Mouse (Mus musculus) cerebellum, postnatal 10 days (tissue): Measurements from ENCODE around the gene Slc25a29.

Experiments
- DNase-seq, 2 experiments: peaks; one replicate each; pipeline ENCODE4 v3.0.0; 2021; ENCODE audit warnings: mixed read lengths in 2 of 2

The Slc25a29 gene

DNA sequence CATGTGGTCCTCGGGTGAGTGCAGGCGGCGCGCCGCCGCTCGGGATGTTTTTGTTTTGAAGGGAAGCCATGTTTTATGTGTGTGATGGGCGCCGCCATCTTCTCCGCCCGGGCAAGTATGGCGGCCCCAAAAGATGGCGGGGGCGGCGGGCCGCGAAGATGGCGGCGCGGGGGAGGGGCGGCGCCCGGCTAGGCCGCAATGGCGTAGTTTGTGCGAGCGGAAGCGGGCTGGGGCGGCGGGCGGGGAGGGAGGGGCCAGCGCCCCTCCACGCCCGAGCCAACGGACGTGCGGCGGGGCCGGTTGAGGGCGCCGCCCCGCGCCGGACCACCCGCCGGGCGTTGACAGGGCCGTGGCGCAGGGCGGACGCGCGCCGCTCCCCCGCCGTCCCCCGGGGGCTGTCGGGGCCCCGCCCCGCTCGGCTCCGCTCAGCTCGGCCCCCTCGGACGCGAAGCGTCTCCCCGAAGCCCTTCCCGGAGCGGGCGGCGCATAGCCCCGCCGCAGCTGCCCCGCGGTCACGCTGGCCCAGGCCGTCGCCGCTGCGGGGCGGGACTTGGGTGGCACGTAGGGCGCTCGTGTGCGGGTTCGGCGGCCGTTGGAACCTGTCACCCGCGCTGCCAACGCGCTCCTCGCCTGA, 41.5 kb downstream of the Slc25a29 start:
- peak; percentile 92 to 94 for DNase-seq

GRCm38 (mm10) chr12:108793453-108793941, 42.2 kb downstream of the Slc25a29 start:
- DNase-seq, result peak; percentile 58 to 62

DNA sequence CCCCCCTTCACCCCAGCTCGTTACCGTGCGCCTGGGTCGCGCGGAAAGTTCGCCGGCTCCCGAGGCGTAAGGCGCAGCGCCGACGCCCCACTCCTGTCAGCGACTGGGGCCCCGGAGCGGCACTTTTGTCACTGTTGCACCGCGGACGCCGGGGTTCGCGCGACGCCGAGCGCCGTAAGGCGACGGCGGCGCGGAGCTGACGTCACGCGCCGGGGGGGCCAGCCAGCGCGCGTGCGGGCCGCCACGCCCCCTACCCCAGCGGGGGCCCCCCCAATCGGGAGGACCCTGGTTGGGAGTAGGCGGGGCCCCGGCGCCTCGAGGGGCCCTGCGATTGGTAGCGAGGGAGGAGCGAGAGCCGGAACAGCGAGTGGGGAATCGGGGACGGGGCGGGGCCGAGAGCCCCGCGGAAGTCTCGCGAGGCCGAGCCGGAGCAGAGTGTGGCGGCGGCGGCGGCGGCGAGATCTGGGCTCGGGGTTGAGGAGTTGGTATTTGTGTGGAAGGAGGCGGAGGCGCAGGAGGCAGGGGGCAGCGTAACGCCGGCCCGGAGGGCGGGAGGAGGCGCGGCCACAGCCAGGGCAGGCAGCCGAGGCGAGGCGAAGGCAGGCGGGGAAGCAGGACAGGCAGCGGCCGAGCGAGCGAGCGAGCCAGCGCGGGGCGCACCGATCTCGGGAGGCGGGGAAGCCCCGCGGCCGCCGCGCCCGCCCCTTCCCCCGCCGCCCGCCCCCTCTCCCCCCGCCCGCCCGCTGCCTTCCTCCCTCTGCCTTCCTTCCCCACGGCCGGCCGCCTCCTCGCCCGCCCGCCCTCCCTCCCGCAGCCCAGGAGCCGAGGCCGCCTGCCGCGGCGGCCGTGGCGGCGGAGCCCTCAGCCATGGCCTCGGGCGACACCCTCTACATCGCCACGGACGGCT, 42.9 kb downstream of the Slc25a29 start, which contains the start of gene Yy1:
TSS of gene Yy1 (plus strand) at position 428 of the 907 bp plus-strand sequence.
- DNase-seq, result peak; percentile 99 to 100

DNA sequence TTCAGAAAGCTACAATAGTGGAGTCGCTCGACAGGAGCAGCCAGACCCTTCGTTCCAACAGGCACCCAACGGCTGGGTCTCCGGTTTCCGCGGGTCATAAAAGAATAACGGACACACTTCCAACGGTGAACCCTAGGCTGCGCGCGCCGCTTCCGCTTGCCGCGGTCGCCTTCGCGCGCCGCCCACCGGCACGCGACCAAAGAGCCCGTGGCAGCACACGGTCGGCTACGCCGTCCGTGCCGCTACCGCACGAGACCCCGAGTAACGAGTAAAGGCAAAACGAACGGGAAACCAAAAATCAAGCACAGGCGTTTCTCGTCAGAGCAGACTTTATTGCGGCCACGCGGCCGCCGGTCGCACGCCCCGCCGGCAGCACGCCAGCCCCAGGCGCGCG, 43.5 kb downstream of the Slc25a29 start:
- peak; percentile 91 for DNase-seq

- DNase-seq, result no peak
Measured at GRCm38 (mm10) chr12:108787329-108787728, 48.4 kb downstream of the Slc25a29 start.

- no peak for DNase-seq
Measured at GRCm38 (mm10) chr12:108785161-108785560, 50.5 kb downstream of the Slc25a29 start.

DNA sequence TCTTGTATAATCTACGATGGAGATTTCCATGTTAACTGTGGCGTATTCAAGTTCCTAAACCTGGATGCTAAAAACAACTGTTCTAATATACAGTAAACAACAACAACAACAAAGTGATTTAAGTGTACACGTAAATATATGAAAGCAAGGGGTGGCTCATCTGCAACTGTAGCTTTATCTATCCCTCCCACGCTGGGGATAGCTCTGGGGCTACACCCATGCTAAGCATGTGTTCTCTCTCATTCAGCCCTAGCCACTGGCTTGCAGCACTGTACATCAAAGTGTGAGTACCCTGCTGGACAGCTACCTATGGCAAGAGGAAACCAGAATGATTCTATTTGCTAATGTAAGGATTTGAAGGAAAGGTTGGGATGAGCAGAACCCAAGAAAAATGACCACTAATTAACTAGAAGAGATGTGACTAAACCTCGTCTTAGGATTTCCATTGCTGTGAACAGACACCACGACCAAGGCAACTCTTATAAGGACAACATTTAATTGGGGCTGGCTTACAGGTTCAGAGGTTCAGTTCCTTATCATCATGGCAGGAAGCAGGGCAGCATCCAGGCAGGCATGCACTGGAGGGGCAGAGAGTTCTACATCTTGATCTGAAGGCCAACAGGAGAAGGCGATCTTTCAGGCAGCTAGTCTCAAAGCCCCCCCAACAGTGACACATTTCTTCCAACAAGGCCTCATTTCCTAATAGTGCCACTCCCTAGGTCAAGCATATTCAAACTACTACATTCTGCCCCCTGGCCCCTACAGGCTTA, 55.4 kb downstream of the Slc25a29 start:
- no peak for DNase-seq
